Mouse (Mus musculus) liver, embryonic 12.5 days (tissue): ENCODE data around the gene Hoxc4. TPM values are rescaled to one million over a fixed set of nuclear protein-coding genes. Genes with fewer than 3 reads are reported as not detected.

Experiments used
- ATAC-seq: fragments of 200-750 bp; cut with Nextera tagmentation; 2 replicates; pipeline ENCODE4 v1.8.0; 2017; ENCODE audit warnings: moderate number of reproducible peaks, mild to moderate bottlenecking, moderate library complexity
- H3K27ac ChIP-seq: fragments of 300-500 bp; sonication (generic); 2 replicates; pipeline ENCODE4 v1.5.1; 2016; ENCODE audit warnings: mild to moderate bottlenecking
- H3K27me3 ChIP-seq: fragments of 300-500 bp; sonication (generic); replicated peaks from 2 replicates; pipeline ENCODE4 v1.6.1; 2016; ENCODE audit warnings: mild to moderate bottlenecking, moderate library complexity
- H3K36me3 ChIP-seq: fragments of 300-500 bp; sonication (generic); 2 replicates; pipeline ENCODE4 v1.6.1; 2016; ENCODE audit warnings: mild to moderate bottlenecking, moderate library complexity
- H3K4me1 ChIP-seq: fragments of 300-500 bp; sonication (generic); 2 replicates; pipeline ENCODE4 v1.6.1; 2016
- H3K4me2 ChIP-seq: fragments of 300-500 bp; sonication (generic); 2 replicates; pipeline ENCODE4 v1.6.1; 2016; ENCODE audit warnings: mild to moderate bottlenecking, moderate library complexity
- H3K4me3 ChIP-seq: fragments of 300-500 bp; sonication (generic); 2 replicates; pipeline ENCODE4 v1.5.1; 2016; ENCODE audit warnings: mild to moderate bottlenecking, moderate library complexity
- H3K9ac ChIP-seq: fragments of 300-500 bp; sonication (generic); 2 replicates; pipeline ENCODE4 v1.6.1; 2016; ENCODE audit warnings: mild to moderate bottlenecking, moderate library complexity
- H3K9me3 ChIP-seq: fragments of 300-500 bp; sonication (generic); replicated peaks from 2 replicates; pipeline ENCODE4 v1.6.1; 2016; ENCODE audit warnings: mild to moderate bottlenecking, moderate library complexity
- WGBS: fragments of 180-500 bp; shearing (Covaris S2); methylation state at CpG from one replicate; pipeline ENCODE4 v1.1.7; 2016; ENCODE audit not compliant: insufficient replicate concordance; 5-methylcytosine and 5-hydroxymethylcytosine counted together
- polyA plus RNA-seq: library from polyadenylated mRNA; unstranded; fragments of >200 nt; fragmentation: Nextera tagmentation; extraction: Ambion mirVana; gene quantifications from 2 replicates; pipeline ENCODE4 v1.2.1, GENCODE M21; 2016

Gene Hoxc4
- polyA plus RNA-seq, 1 experiment from 2014 or later, result 1.3 TPM

DNA sequence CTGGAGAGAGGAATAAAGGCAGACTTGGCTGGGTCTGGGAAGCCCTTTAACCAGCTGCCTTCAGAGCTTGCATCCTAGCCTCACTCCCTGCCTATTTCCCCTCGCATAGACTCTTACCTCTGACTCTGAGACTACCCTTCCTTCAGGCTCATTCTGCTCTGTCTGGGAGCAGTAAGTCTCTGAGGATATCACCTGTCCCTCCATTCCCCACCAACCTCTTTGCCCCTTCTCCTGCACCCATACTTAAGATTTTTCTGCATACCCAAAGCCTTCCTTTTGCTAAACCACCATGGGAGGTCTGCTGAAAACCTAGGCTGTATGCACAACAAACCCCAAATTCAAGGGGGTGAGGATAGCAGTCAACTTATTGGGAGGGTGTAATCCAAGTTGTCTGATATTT lies 38.8 kb upstream of the Hoxc4 start:
- H3K9ac ChIP-seq, result no peak overlapping the region
- H3K9me3 ChIP-seq, result no peaks in the 10 kb centered on the region
- 0 out of 2 replicates have a peak, but pooled peaks cover 5% of the 10 kb centered on the region for H3K4me1 ChIP-seq
- no peak for ATAC-seq
- WGBS, result 0% methylated on average over 1 of the region's 1 CpGs
- no peaks in the 10 kb centered on the region for H3K36me3 ChIP-seq
- H3K4me2 ChIP-seq, result no peak overlapping the region
- H3K4me3 ChIP-seq, result no peak overlapping the region
- peaks cover 100% of the 10 kb centered on the region for H3K27me3 ChIP-seq
- no peak overlapping the region for H3K27ac ChIP-seq

- ATAC-seq, result no peak
- H3K4me1 ChIP-seq, result 0 out of 2 replicates have a peak, but pooled peaks cover 5% of the 10 kb centered on the region
- 4% methylated on average over 11 of the region's 11 CpGs for WGBS
- no peaks in the 10 kb centered on the region for H3K9me3 ChIP-seq
- no peak overlapping the region for H3K4me3 ChIP-seq
- H3K36me3 ChIP-seq, result no peaks in the 10 kb centered on the region
- H3K27me3 ChIP-seq, result peaks cover 100% of the 10 kb centered on the region
- H3K27ac ChIP-seq, result no peak overlapping the region
- H3K9ac ChIP-seq, result no peak overlapping the region
- no peak overlapping the region for H3K4me2 ChIP-seq
Observed at GRCm38 (mm10) chr15:102980352-102980751, 38.4 kb upstream of the Hoxc4 start.

GRCm38 (mm10) chr15:102980912-102981311 lies 37.8 kb upstream of the Hoxc4 start:
- ATAC-seq, result no peak
- Histone ChIP-seq H3K9me3 (no peaks in the 10 kb centered on the region), H3K4me3 (0 out of 2 replicates have a peak overlapping the region, but pooled peaks have one; percentile 32), H3K36me3 (no peaks in the 10 kb centered on the region), H3K9ac (no peak overlapping the region), H3K27ac (no peak overlapping the region), H3K27me3 (peaks cover 100% of the 10 kb centered on the region), H3K4me2 (peak overlapping the region; percentile 52), H3K4me1 (0 out of 2 replicates have a peak, but pooled peaks cover 5% of the 10 kb centered on the region)
- 5% methylated on average over 14 of the region's 14 CpGs for WGBS

- no peak for ATAC-seq
- 0 out of 2 replicates have a peak, but pooled peaks cover 5% of the 10 kb centered on the region for H3K4me1 ChIP-seq
- 0 out of 2 replicates have a peak overlapping the region, but pooled peaks have one; percentile 12 for H3K9ac ChIP-seq
- H3K27me3 ChIP-seq, result peaks cover 100% of the 10 kb centered on the region
- H3K4me2 ChIP-seq, result peak overlapping the region; percentile 52
- no peaks in the 10 kb centered on the region for H3K9me3 ChIP-seq
- no peaks in the 10 kb centered on the region for H3K36me3 ChIP-seq
- peak overlapping the region; percentile 32 for H3K4me3 ChIP-seq
- no peak overlapping the region for H3K27ac ChIP-seq
- WGBS, result 2% methylated on average over 88 of the region's 88 CpGs
Observed at GRCm38 (mm10) chr15:102981379-102982288, 37.1 kb upstream of the Hoxc4 start.

DNA sequence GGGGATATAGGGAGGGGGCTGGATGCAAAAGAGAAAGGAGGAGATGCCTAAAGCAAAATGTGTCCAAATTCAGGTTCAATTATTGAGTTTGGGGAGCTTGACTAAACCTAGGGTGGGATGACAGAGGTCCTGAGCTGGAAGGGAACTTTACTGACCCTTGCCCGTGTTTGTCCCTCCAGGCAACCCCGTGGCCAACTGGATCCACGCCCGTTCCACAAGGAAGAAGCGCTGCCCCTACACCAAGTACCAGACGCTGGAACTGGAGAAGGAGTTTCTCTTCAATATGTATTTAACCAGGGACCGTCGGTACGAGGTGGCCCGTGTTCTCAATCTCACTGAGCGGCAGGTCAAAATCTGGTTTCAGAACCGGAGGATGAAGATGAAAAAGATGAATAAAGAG lies 35.0 kb upstream of the Hoxc4 start:
- Histone ChIP-seq H3K36me3 (no peaks in the 10 kb centered on the region), H3K4me1 (0 out of 2 replicates have a peak, but pooled peaks cover 5% of the 10 kb centered on the region), H3K9me3 (no peaks in the 10 kb centered on the region), H3K27ac (no peak overlapping the region), H3K9ac (no peak overlapping the region), H3K4me2 (no peak overlapping the region), H3K27me3 (peaks cover 100% of the 10 kb centered on the region), H3K4me3 (no peak overlapping the region)
- 2% methylated on average over 12 of the region's 12 CpGs for WGBS
- ATAC-seq, result no peak

DNA sequence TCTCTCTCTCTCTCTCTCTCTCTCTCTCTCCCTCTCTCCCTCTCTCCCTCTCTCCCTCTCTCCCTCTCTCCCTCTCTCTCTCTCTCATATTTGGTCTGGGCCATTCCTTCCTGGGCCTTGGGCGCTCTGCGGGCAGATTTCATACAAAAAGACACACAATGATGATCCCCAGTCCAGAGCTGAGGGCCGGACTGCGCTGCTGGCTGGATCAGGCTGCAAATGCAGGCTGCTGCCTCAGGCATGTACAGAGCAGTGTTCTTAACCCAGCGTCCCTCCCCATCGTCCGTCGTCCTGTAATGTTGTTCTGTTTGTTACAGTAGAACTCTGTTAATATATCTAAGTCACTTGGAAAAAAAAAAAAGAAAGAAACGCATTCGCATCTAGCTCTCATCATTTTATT lies 34.2 kb upstream of the Hoxc4 start:
- H3K9me3 ChIP-seq, result no peaks in the 10 kb centered on the region
- 0 out of 2 replicates have a peak, but pooled peaks cover 5% of the 10 kb centered on the region for H3K4me1 ChIP-seq
- H3K27ac ChIP-seq, result no peak overlapping the region
- H3K36me3 ChIP-seq, result no peaks in the 10 kb centered on the region
- no peak overlapping the region for H3K4me3 ChIP-seq
- ATAC-seq, result no peak
- H3K4me2 ChIP-seq, result no peak overlapping the region
- WGBS, result 3% methylated on average over 10 of the region's 10 CpGs
- H3K27me3 ChIP-seq, result peaks cover 100% of the 10 kb centered on the region
- H3K9ac ChIP-seq, result no peak overlapping the region

- no peak overlapping the region for H3K27ac ChIP-seq
- 3% methylated on average over 3 of the region's 3 CpGs for WGBS
- H3K9ac ChIP-seq, result no peak overlapping the region
- no peak for ATAC-seq
- H3K4me2 ChIP-seq, result no peak overlapping the region
- no peaks in the 10 kb centered on the region for H3K9me3 ChIP-seq
- no peaks in the 10 kb centered on the region for H3K36me3 ChIP-seq
- H3K4me1 ChIP-seq, result 0 out of 2 replicates have a peak, but pooled peaks cover 5% of the 10 kb centered on the region
- peaks cover 100% of the 10 kb centered on the region for H3K27me3 ChIP-seq
- no peak overlapping the region for H3K4me3 ChIP-seq
Observed at GRCm38 (mm10) chr15:102984925-102985324, 33.8 kb upstream of the Hoxc4 start.

DNA sequence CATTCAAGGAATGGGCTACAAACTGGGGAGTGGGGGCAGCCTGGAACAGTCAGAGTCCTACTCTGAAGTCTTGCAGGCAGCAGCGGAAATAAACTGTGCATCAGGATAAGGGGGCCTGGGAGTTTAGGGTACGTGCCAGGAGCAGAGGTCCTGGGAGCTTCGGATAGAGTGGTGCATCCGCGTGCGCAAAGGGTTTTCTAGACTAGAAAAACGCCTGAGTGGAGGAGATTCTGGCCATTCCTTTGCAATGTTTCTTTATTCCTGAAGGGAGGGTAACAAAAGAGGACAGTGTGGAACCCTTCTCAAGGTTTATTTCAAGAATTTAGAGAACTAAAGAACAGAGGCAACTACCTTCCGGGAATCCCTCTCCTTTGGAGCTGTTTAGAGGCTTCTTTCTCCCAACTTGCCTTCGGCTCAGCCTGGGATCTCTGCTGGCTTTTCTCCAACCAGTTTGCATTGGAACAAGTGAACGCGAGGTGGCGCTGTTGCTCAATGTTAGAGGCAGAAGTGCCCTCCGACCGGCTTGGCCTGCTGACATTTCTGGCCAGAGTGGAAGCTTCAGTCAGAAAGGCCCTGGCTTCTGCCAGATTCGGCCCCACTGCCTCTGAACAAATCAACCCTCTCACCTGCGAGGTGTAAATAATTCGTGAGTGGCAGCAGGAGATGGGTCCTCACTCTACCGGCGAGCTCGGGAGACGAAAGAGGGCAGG lies 31.5 kb upstream of the Hoxc4 start:
- no peak overlapping the region for H3K9ac ChIP-seq
- H3K27ac ChIP-seq, result no peak overlapping the region
- 0 out of 2 replicates have a peak, but pooled peaks cover 4% of the 10 kb centered on the region for H3K4me1 ChIP-seq
- no peaks in the 10 kb centered on the region for H3K9me3 ChIP-seq
- 4% methylated on average over 21 of the region's 21 CpGs for WGBS
- H3K36me3 ChIP-seq, result no peaks in the 10 kb centered on the region
- no peak overlapping the region for H3K4me3 ChIP-seq
- peaks cover 100% of the 10 kb centered on the region for H3K27me3 ChIP-seq
- no peak for ATAC-seq
- H3K4me2 ChIP-seq, result no peak overlapping the region

DNA sequence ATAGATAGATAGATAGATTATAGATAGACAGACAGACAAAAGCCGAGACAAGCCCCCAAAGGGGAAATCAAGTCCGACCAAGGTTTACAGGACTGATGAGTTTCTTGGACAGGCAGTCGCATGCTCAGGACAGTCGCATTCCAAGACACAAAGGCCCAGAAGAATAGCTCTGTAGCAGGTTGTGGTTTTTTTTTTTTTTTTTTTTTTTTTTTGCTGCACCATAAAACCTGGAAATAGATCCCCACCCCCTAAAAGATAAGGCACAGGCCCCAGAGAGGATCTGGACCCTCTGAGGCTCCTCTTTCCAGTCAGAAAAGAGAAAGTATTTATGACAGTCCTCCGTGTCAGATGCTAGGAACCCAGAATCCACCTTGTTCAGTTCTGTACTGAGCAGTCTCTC lies 30.7 kb upstream of the Hoxc4 start:
- H3K4me3 ChIP-seq, result no peak overlapping the region
- H3K4me1 ChIP-seq, result 0 out of 2 replicates have a peak, but pooled peaks cover 4% of the 10 kb centered on the region
- H3K4me2 ChIP-seq, result no peak overlapping the region
- H3K9ac ChIP-seq, result no peak overlapping the region
- H3K27me3 ChIP-seq, result peaks cover 100% of the 10 kb centered on the region
- no peaks in the 10 kb centered on the region for H3K36me3 ChIP-seq
- H3K9me3 ChIP-seq, result no peaks in the 10 kb centered on the region
- 16% methylated on average over 5 of the region's 5 CpGs for WGBS
- ATAC-seq, result no peak
- H3K27ac ChIP-seq, result no peak overlapping the region

- Histone ChIP-seq H3K27ac (no peak within 1 kb of the TSS), H3K4me3 (no peak within 1 kb of the TSS), H3K27me3 (peaks cover 99% of the 10 kb centered on the region), H3K36me3 (no peaks in the 10 kb centered on the region), H3K9ac (no peak within 1 kb of the TSS), H3K4me2 (0 out of 2 replicates have a peak within 1 kb of the TSS, but pooled peaks have one; percentile 10), H3K9me3 (no peaks in the 10 kb centered on the region), H3K4me1 (0 out of 2 replicates have a peak, but pooled peaks cover 4% of the 10 kb centered on the region)
- 3% methylated on average over 69 of the region's 69 CpGs for WGBS
- ATAC-seq, result no peak
Observed at GRCm38 (mm10) chr15:102990461-102991397, 28.0 kb upstream of the Hoxc4 start, which contains the start of gene Hoxc8. TSS of gene Hoxc8 (plus strand) at chr15:102990607.

DNA sequence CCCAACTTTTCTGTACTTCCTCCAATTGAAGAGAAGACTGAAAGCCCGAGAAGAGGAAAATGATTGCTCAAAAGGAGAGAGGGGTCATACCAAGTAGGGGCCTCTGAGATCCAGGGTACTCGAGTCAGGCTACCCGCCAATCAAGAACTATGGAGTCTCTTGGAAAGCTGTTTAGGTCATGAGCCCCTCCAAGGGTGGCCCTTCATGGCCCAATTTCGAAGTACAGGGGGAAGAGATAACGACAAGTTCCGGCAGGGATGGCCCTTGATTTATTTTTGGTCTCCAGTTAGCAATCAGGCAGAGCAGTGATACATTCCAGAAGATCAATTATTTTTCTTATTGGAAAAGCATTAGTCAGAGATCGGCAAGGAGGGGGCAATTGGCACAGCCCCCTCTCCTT lies 27.0 kb upstream of the Hoxc4 start:
- Histone ChIP-seq H3K4me2 (no peak overlapping the region), H3K9ac (no peak overlapping the region), H3K27ac (no peak overlapping the region), H3K27me3 (peaks cover 99% of the 10 kb centered on the region), H3K36me3 (no peaks in the 10 kb centered on the region), H3K9me3 (no peaks in the 10 kb centered on the region), H3K4me1 (0 out of 2 replicates have a peak, but pooled peaks cover 4% of the 10 kb centered on the region), H3K4me3 (no peak overlapping the region)
- ATAC-seq, result no peak
- WGBS, result 1% methylated on average over 7 of the region's 7 CpGs
